Mouse (Mus musculus) hindbrain, embryonic 13.5 days (tissue): ENCODE data around the gene Mylk3. TPM values are rescaled to one million over a fixed set of nuclear protein-coding genes. Genes with fewer than 3 reads are reported as not detected.

Experiments
- ATAC-seq: fragments of 200-750 bp; cut with Nextera tagmentation; 2 replicates; pipeline ENCODE4 v1.8.0; 2017; ENCODE audit warnings: moderate TSS enrichment; ENCODE audit not compliant: low FRiP score
- H3K27ac ChIP-seq: fragments of 300-500 bp; sonication (generic); 2 replicates; pipeline ENCODE4 v1.5.1; 2015; ENCODE audit warnings: inconsistent platforms, mild to moderate bottlenecking, moderate library complexity
- H3K27me3 ChIP-seq: fragments of 300-500 bp; sonication (generic); 2 replicates; pipeline ENCODE4 v1.6.1; 2015; ENCODE audit warnings: mild to moderate bottlenecking, inconsistent platforms
- H3K36me3 ChIP-seq: fragments of 300-500 bp; sonication (generic); 2 replicates; pipeline ENCODE4 v1.6.1; 2015; ENCODE audit warnings: mild to moderate bottlenecking, inconsistent platforms
- H3K4me1 ChIP-seq: fragments of 300-500 bp; sonication (generic); replicated peaks from 2 replicates; pipeline ENCODE4 v1.6.1; 2015; ENCODE audit warnings: inconsistent platforms
- H3K4me2 ChIP-seq: fragments of 300-500 bp; sonication (generic); 2 replicates; pipeline ENCODE4 v1.6.1; 2015; ENCODE audit warnings: inconsistent platforms, mild to moderate bottlenecking, moderate library complexity
- H3K4me3 ChIP-seq: fragments of 300-500 bp; sonication (generic); 2 replicates; pipeline ENCODE4 v1.5.1; 2015; ENCODE audit warnings: mild to moderate bottlenecking, inconsistent platforms
- H3K9ac ChIP-seq: fragments of 300-500 bp; sonication (generic); 2 replicates; pipeline ENCODE4 v1.6.1; 2015; ENCODE audit warnings: mild to moderate bottlenecking, inconsistent platforms
- H3K9me3 ChIP-seq: fragments of 300-500 bp; sonication (generic); 2 replicates; pipeline ENCODE4 v1.6.1; 2016; ENCODE audit warnings: inconsistent platforms
- WGBS: fragments of 180-500 bp; shearing (Covaris S2); methylation state at CpG from one replicate; pipeline ENCODE4 v1.1.7; 2015; 5-methylcytosine and 5-hydroxymethylcytosine counted together
- polyA plus RNA-seq: library from polyadenylated mRNA; unstranded; fragments of >200 nt; fragmentation: Nextera tagmentation; extraction: Ambion mirVana; gene quantifications from 2 replicates; pipeline ENCODE4 v1.2.1, GENCODE M21; 2015

The Mylk3 gene
- polyA plus RNA-seq, 1 experiment from 2014 or later: 0.39 TPM

DNA sequence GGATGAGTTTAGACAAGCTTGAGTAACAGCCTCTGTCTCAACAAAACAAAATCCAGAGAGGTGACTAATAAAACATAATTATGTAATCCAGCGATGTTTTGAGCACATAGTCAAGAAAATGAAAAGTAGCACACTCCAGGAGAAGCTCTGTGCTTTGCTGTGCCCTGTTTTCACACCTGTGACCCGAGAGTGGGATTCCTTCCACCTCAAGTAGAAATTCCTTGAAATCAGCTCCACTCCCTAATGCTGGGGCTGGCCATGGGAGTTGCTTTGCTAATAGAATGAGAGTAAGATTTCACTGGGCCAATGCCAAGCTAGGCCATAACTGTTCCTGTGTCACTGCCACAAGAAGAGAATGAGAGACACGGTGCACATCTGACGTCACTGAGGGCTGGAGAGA lies 48.5 kb downstream of the Mylk3 start:
- H3K9ac ChIP-seq: no peak overlapping the region
- ATAC-seq: no peak
- no peaks in the 10 kb centered on the region for H3K9me3 ChIP-seq
- no peak overlapping the region for H3K4me2 ChIP-seq
- 84% methylated on average over 4 of the region's 4 CpGs for WGBS
- H3K4me1 ChIP-seq: no peaks in the 10 kb centered on the region
- no peaks in the 10 kb centered on the region for H3K36me3 ChIP-seq
- no peak overlapping the region for H3K4me3 ChIP-seq
- no peaks in the 10 kb centered on the region for H3K27me3 ChIP-seq
- no peak overlapping the region for H3K27ac ChIP-seq

DNA sequence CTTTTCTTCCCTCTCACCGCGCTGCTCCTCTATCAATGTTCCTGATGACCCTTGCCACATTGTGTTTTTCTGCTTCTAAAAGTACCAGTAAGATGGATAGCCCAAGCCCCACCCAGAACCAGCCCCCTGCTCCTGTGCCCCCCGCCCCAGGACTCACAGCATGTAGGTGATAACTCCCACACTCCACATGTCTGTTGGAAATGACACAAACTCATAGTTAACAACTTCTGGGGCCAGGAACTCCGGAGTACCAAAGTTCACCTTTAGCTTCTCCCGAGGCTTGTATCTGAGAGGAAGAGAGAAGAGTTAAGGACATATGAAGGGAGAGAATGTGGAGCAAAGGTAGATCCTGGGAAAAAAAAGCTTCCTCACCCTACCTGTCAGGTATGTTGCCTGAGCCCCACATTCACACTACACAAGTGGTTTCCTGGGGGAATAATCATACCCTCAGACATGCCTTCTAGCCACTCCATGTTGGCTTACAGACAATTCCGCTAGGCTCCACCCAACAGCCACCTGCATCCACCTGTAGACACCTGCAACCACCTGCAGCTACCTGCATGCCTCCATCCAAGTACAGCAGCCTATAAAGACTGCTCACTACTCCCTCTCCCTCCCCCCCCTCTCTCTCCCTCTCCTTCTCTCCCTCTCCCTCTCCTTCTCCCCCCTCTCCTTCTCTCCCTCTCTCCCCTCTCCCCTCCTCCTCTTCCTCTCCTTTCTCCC lies 49.8 kb downstream of the Mylk3 start:
- H3K4me2 ChIP-seq: no peak overlapping the region
- H3K4me3 ChIP-seq: no peak overlapping the region
- H3K27me3 ChIP-seq: no peaks in the 10 kb centered on the region
- no peak for ATAC-seq
- WGBS: 83% methylated on average over 6 of the region's 6 CpGs
- H3K9me3 ChIP-seq: no peaks in the 10 kb centered on the region
- no peak overlapping the region for H3K27ac ChIP-seq
- no peaks in the 10 kb centered on the region for H3K4me1 ChIP-seq
- H3K36me3 ChIP-seq: no peaks in the 10 kb centered on the region
- no peak overlapping the region for H3K9ac ChIP-seq

DNA sequence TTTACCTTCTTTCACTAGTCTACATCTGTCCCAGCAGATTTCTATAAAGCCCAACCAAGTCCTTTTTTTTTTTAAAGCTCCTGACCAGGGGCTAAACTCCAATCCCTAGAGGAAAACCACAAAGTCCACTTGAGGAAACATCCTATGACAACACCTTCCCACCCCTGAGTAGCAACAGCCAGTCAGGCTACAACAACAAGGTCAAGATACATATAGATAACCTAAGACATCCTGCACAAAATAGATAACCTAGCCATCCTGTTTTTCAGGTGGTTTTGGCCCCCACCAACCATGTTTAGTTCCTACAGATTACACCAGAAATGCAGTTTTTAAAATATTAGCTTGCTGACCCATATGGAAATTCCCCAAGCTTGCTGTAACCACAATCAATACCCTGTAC lies 51.0 kb downstream of the Mylk3 start:
- H3K9ac ChIP-seq: no peak overlapping the region
- ATAC-seq: no peak
- no peak overlapping the region for H3K4me3 ChIP-seq
- no peaks in the 10 kb centered on the region for H3K4me1 ChIP-seq
- no peak overlapping the region for H3K27ac ChIP-seq
- no peak overlapping the region for H3K4me2 ChIP-seq
- no peaks in the 10 kb centered on the region for H3K9me3 ChIP-seq
- H3K27me3 ChIP-seq: no peaks in the 10 kb centered on the region
- H3K36me3 ChIP-seq: no peaks in the 10 kb centered on the region

DNA sequence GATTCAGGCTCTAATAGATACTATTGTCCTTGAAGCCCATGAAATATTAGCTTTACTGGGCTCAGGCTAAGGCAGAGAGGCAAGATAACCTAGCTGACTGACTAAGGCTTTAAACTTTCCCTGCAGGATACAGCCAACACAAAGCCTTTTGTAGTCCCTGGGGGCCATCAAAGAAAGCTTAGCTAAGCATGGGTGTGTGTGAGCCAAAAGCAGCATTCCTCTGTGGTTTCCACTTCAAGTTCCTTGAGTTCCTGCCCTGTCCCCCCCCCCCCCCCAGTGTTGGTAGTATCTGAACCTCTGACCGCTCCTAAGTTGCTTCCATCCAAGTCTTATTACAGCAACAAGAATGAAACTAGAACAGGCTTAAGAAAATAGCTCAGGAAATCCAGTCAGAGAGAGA lies 56.6 kb downstream of the Mylk3 start:
- ATAC-seq: no peak
- no peak overlapping the region for H3K4me3 ChIP-seq

DNA sequence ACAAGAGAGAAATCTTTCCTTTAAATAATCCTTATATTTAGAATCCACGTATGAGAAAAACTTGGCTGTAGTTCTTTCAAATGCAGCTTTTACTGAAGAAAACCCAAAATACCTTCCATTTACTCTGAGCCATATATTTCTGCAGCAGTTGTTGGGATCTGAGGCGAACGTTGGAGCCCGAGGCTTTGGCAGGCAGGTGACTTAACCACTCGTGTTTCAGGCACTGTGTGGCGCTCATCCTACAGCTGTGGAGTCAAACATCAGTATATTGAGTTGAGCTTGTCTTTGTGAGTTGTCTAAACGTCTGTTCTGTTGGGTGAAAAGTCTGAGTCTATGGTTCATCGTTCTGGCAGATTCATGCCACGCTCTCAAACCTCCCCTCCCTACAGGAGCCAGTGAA lies 59.1 kb downstream of the Mylk3 start:
- H3K4me3 ChIP-seq: no peak overlapping the region
- no peaks in the 10 kb centered on the region for H3K9me3 ChIP-seq
- ATAC-seq: no peak
- H3K4me1 ChIP-seq: no peaks in the 10 kb centered on the region
- no peak overlapping the region for H3K27ac ChIP-seq
- H3K36me3 ChIP-seq: no peaks in the 10 kb centered on the region
- H3K9ac ChIP-seq: no peak overlapping the region
- no peak overlapping the region for H3K4me2 ChIP-seq
- H3K27me3 ChIP-seq: no peaks in the 10 kb centered on the region
- 83% methylated on average over 9 of the region's 9 CpGs for WGBS

More for the DNA sequence above, 56.6 kb downstream of the Mylk3 start:
- Histone ChIP-seq H3K27me3 (no peaks in the 10 kb centered on the region), H3K4me1 (no peaks in the 10 kb centered on the region), H3K27ac (no peak overlapping the region), H3K36me3 (no peaks in the 10 kb centered on the region), H3K9ac (no peak overlapping the region), H3K4me2 (no peak overlapping the region), H3K9me3 (no peaks in the 10 kb centered on the region)
- 55% methylated on average over 1 of the region's 1 CpGs for WGBS

DNA sequence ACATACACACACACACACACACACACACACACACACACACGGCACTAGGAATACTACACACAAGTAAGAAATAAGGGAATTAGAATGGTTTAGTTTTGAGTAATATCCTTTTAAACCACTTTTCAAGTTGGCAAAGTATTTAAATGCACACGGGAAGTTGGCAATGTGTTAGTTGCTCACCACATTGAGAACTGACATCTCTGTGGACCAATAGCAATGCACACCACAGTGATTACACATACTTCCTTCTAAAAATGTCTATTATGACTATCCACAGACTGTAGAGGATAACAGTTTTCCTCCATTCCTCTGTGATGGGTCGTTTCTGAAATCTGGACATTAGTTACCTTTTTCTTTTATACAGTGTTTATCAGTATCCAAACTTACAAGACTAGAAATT lies 63.1 kb downstream of the Mylk3 start:
- Histone ChIP-seq H3K4me2 (no peak overlapping the region), H3K4me3 (no peak overlapping the region), H3K27me3 (no peaks in the 10 kb centered on the region), H3K9ac (no peak overlapping the region), H3K4me1 (no peaks in the 10 kb centered on the region), H3K27ac (no peak overlapping the region), H3K36me3 (no peaks in the 10 kb centered on the region), H3K9me3 (no peaks in the 10 kb centered on the region)
- ATAC-seq: no peak
- WGBS: 90% methylated on average over 3 of the region's 3 CpGs

DNA sequence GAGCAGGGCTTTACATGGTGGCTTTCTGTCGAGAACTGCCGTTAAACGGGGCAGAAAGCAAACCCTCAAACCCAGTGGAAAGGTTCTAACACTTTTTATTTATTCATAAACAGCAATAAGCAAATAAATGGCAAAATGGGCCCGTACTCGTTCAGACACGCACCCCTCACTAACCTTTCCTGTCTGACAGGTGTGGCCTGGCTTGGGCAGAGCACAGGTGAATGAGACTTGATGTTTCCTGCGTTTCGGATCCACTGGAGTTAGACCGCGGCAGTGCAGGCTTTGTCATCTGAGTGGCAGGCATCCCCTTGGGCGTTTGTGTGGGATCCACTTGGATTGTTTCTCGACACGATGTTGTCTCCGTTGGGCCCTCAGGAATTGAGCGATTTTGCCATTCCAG lies 64.2 kb downstream of the Mylk3 start:
- H3K27ac ChIP-seq: no peak overlapping the region
- H3K36me3 ChIP-seq: no peaks in the 10 kb centered on the region
- no peaks in the 10 kb centered on the region for H3K27me3 ChIP-seq
- WGBS: 92% methylated on average over 15 of the region's 15 CpGs
- no peaks in the 10 kb centered on the region; the same call in 1 of the 2 replicates for H3K9me3 ChIP-seq
- H3K9ac ChIP-seq: no peak overlapping the region
- no peaks in the 10 kb centered on the region for H3K4me1 ChIP-seq
- H3K4me2 ChIP-seq: no peak overlapping the region
- no peak for ATAC-seq
- no peak overlapping the region for H3K4me3 ChIP-seq

DNA sequence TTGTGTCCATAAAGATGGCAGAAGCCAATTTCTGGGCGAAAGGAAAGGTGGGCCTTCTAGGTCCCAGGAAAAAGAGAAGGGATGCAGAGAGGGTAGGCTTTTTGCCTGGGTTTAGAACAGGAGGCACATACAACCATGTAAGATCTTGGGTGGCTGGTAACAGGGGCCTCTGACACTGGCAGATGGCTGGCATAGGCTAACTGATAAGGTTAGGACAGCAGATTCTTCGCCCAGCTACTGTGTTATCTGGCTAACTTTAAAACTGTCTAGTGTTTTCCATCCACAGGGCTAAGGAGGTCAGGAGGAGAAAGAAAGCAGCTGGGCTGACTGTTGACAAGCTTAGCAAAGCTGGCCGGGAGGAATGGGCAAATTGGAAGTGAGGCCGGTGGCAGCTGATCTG lies 67.6 kb downstream of the Mylk3 start:
- 92% methylated on average over 4 of the region's 4 CpGs for WGBS
- H3K4me1 ChIP-seq: no peaks in the 10 kb centered on the region

DNA sequence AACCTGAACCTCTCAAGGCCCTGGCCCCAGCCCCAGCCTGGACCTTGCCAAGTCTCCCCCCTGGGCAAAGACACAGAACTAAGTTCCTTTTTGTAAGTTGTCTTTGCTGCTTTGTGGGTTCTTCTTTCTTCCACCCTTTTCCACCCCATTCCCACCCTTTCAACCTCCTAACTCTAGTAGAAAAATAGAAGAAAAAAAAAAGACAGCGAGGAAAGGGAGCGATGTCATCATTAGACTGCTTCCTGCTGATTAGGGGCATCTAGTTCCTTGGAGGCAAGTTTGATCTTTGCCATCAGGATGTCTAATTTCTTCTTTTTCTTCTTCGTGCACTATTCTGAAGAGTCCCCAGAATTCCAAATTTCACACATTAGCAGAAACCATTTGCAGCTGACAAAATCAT lies 73.1 kb downstream of the Mylk3 start:
- Histone ChIP-seq H3K27me3 (no peaks in the 10 kb centered on the region), H3K4me1 (no peaks in the 10 kb centered on the region), H3K36me3 (peaks cover 12% of the 10 kb centered on the region), H3K27ac (no peak overlapping the region), H3K4me2 (no peak overlapping the region), H3K9me3 (no peaks in the 10 kb centered on the region; the same call in 1 of the 2 replicates), H3K9ac (no peak overlapping the region), H3K4me3 (no peak overlapping the region)
- ATAC-seq: no peak
- WGBS: 91% methylated on average over 3 of the region's 3 CpGs

More for the DNA sequence above, 67.6 kb downstream of the Mylk3 start:
- H3K4me2 ChIP-seq: no peak overlapping the region
- no peaks in the 10 kb centered on the region for H3K27me3 ChIP-seq
- H3K9me3 ChIP-seq: no peaks in the 10 kb centered on the region; the same call in 1 of the 2 replicates
- H3K9ac ChIP-seq: no peak overlapping the region
- no peak for ATAC-seq
- H3K4me3 ChIP-seq: no peak overlapping the region
- no peak overlapping the region for H3K27ac ChIP-seq
- H3K36me3 ChIP-seq: no peaks in the 10 kb centered on the region

DNA sequence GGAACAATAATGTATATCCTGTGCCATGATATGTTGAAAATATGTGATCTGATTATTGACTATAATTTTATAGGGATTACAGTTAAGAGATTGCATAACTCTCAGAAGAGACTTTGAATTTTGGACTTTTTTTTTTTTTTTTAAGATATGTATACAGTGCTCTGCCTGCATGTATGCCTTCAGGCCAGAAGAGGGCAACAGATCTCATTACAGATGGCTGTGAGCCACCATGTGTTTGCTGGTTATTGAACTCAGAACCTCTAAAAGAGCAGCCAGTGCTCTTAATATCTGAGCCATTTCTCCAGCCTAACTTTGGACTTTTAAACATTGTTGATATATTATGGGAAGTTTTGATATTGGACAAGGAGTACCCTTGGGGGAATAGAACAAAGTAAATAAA lies 74.4 kb downstream of the Mylk3 start:
- H3K36me3 ChIP-seq: peaks cover 19% of the 10 kb centered on the region
- no peak overlapping the region for H3K4me2 ChIP-seq

DNA sequence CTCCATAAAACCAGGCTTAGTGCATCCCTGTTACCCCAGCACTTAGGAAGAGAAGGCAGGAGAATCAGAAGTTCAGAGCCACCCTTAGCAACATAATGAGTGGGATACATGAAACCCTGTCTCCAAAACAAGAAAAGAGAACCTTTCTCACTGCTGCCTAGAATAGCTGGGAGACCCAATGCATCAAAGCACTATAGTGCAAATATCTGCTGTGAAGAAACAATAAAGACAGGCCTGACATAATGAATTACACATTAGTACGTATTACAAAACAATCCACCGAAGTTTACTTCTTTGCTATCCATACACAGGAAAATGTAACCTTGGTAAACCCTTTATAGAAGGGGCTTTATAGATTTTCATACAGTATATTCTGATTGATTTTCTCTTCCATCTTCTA lies 77.6 kb downstream of the Mylk3 start:
- no peak overlapping the region for H3K27ac ChIP-seq
- ATAC-seq: no peak
- H3K4me3 ChIP-seq: no peak overlapping the region
- H3K36me3 ChIP-seq: peaks cover 43% of the 10 kb centered on the region
- H3K9ac ChIP-seq: no peak overlapping the region
- H3K27me3 ChIP-seq: no peaks in the 10 kb centered on the region
- no peak overlapping the region for H3K4me2 ChIP-seq
- H3K9me3 ChIP-seq: no peaks in the 10 kb centered on the region
- WGBS: 96% methylated on average over 2 of the region's 2 CpGs
- H3K4me1 ChIP-seq: no peaks in the 10 kb centered on the region

More for the DNA sequence above, 74.4 kb downstream of the Mylk3 start:
- no peaks in the 10 kb centered on the region for H3K27me3 ChIP-seq
- no peak overlapping the region for H3K4me3 ChIP-seq
- no peaks in the 10 kb centered on the region for H3K4me1 ChIP-seq
- H3K9me3 ChIP-seq: no peaks in the 10 kb centered on the region; the same call in 1 of the 2 replicates
- no peak for ATAC-seq
- no peak overlapping the region for H3K9ac ChIP-seq
- no peak overlapping the region for H3K27ac ChIP-seq

DNA sequence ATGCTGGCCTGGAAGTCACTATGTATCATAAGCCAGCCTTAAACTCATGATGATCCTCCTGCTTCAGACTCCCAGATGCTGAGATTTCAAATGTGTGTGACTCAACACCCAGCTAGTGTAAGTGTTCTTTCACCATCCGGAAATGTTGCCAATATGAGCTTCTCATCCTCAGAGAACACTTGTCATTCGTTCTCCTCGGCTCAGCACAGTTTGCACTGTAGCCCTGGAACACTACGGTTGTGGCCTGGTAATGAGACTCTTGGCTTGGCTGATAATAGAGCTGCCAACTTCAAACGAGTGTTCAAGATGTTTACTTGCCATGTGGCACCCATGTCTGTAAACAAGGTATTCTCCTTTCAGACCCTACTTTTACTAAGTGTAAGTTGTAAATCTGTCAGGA lies 82.6 kb downstream of the Mylk3 start:
- H3K4me2 ChIP-seq: no peak overlapping the region
- ATAC-seq: no peak
- H3K36me3 ChIP-seq: peaks cover 43% of the 10 kb centered on the region
- no peaks in the 10 kb centered on the region for H3K9me3 ChIP-seq
- WGBS: 88% methylated on average over 5 of the region's 5 CpGs
- H3K9ac ChIP-seq: no peak overlapping the region
- peaks cover 20% of the 10 kb centered on the region for H3K4me1 ChIP-seq
- no peak overlapping the region for H3K4me3 ChIP-seq
- no peak overlapping the region for H3K27ac ChIP-seq
- H3K27me3 ChIP-seq: no peaks in the 10 kb centered on the region

DNA sequence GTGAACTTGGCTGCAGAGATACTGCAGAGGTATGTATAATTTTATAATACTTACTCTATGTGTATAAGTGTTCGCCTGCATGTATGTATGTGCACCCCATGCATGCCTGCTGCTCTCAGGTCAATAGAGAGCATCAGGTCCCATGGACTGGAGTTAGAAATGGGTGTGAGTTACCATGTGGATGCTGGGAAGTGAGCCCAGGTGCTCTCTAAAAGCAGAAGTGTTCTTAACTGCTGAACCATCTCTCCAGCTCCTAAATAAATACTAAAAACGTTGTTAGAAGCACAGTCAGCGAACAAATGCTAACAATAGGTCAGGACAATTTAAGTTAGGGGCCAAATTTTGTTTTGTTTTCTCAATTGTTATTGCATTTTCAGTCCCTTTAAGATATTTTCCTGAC lies 83.2 kb downstream of the Mylk3 start:
- Histone ChIP-seq H3K27ac (no peak overlapping the region), H3K36me3 (peaks cover 37% of the 10 kb centered on the region), H3K27me3 (no peaks in the 10 kb centered on the region), H3K4me3 (no peak overlapping the region), H3K4me2 (no peak overlapping the region), H3K9ac (no peak overlapping the region), H3K9me3 (no peaks in the 10 kb centered on the region), H3K4me1 (peaks cover 25% of the 10 kb centered on the region)
- WGBS: 91% methylated on average over 3 of the region's 3 CpGs
- no peak for ATAC-seq
